Mouse (Mus musculus) neural tube, embryonic 11.5 days (tissue): ENCODE measurements around the gene Proser3. TPM values are rescaled to one million over a fixed set of nuclear protein-coding genes. Genes with fewer than 3 reads are reported as not detected.

ENCODE experiments used
- ATAC-seq: fragments of 200-750 bp; cut with Nextera tagmentation; 2 replicates; pipeline ENCODE4 v1.8.0; 2017; ENCODE audit warnings: moderate number of reproducible peaks, mild to moderate bottlenecking, moderate TSS enrichment, moderate library complexity; ENCODE audit not compliant: insufficient read depth, low FRiP score, low TSS enrichment
- DNase-seq: peaks from one replicate; pipeline ENCODE4 v3.0.0-alpha.2; 2015; ENCODE audit warnings: low spot score
- H3K27ac ChIP-seq: fragments of 300-500 bp; sonication (generic); 2 replicates; pipeline ENCODE4 v1.5.1; 2014; ENCODE audit warnings: low read depth, mild to moderate bottlenecking, low read length
- H3K27me3 ChIP-seq: fragments of 300-500 bp; sonication (generic); 2 replicates; pipeline ENCODE4 v1.6.1; 2014; ENCODE audit warnings: mild to moderate bottlenecking, low read length, mixed read lengths; ENCODE audit not compliant: control insufficient read depth, insufficient read depth
- H3K36me3 ChIP-seq: fragments of 300-500 bp; sonication (generic); 2 replicates; pipeline ENCODE4 v1.6.1; 2014; ENCODE audit warnings: mild to moderate bottlenecking, low read length, moderate library complexity, mixed read lengths; ENCODE audit not compliant: control insufficient read depth, insufficient read depth
- H3K4me1 ChIP-seq: fragments of 300-500 bp; sonication (generic); 2 replicates; pipeline ENCODE4 v1.6.1; 2014; ENCODE audit warnings: low read length, mixed read lengths; ENCODE audit not compliant: control insufficient read depth, insufficient read depth
- H3K4me2 ChIP-seq: fragments of 300-500 bp; sonication (generic); 2 replicates; pipeline ENCODE4 v1.6.1; 2014; ENCODE audit warnings: low read depth, mild to moderate bottlenecking, moderate library complexity
- H3K4me3 ChIP-seq: fragments of 300-500 bp; sonication (generic); 2 replicates; pipeline ENCODE4 v1.5.1; 2014; ENCODE audit warnings: low read depth, low read length
- H3K9ac ChIP-seq: fragments of 300-500 bp; sonication (generic); 2 replicates; pipeline ENCODE4 v1.6.1; 2014; ENCODE audit warnings: mild to moderate bottlenecking, low read length
- H3K9me3 ChIP-seq: fragments of 300-500 bp; sonication (generic); 2 replicates; pipeline ENCODE4 v1.6.1; 2016; ENCODE audit warnings: low read length; ENCODE audit not compliant: control insufficient read depth
- WGBS: fragments of 180-500 bp; shearing (Covaris S2); extraction: QIAGEN DNeasy Blood & Tissue Kit; methylation state at CpG from one replicate; pipeline ENCODE4 v1.1.7; 2014; 5-methylcytosine and 5-hydroxymethylcytosine counted together
- microRNA-seq: library from miRNA; unstranded; fragments of <30 nt; microRNA quantifications from one replicate; pipeline ENCODE4, GENCODE M21; 2016
- polyA plus RNA-seq: library from polyadenylated mRNA; unstranded; fragments of >200 nt; fragmentation: Nextera tagmentation; extraction: Ambion mirVana; gene quantifications from 2 replicates; pipeline ENCODE4 v1.2.1, GENCODE M21; 2014

Gene Proser3
- polyA plus RNA-seq, 1 experiment from 2014 or later: 12.1 TPM

GRCm38 (mm10) chr7:30492765-30493164, 59.3 kb downstream of the Proser3 start:
- Histone ChIP-seq H3K27ac (no peak overlapping the region), H3K36me3 (no peaks in the 10 kb centered on the region), H3K4me1 (no peaks in the 10 kb centered on the region), H3K4me2 (no peak overlapping the region), H3K9ac (no peak overlapping the region), H3K27me3 (no peaks in the 10 kb centered on the region), H3K4me3 (no peak overlapping the region), H3K9me3 (no peaks in the 10 kb centered on the region)
- WGBS: 20% methylated on average over 4 of the region's 4 CpGs
- DNase-seq (peak; percentile 73), ATAC-seq (no peak)

GRCm38 (mm10) chr7:30490957-30491307, 61.2 kb downstream of the Proser3 start:
- Histone ChIP-seq H3K27me3 (no peaks in the 10 kb centered on the region), H3K4me2 (no peak overlapping the region), H3K9me3 (no peaks in the 10 kb centered on the region), H3K36me3 (no peaks in the 10 kb centered on the region), H3K4me3 (no peak overlapping the region), H3K27ac (no peak overlapping the region), H3K9ac (no peak overlapping the region), H3K4me1 (no peaks in the 10 kb centered on the region)
- 30% methylated on average over 6 of the region's 6 CpGs for WGBS
- DNase-seq: peak; percentile 21
- ATAC-seq: no peak

- no peak overlapping the region for H3K4me3 ChIP-seq
- H3K36me3 ChIP-seq: no peaks in the 10 kb centered on the region
- no peak overlapping the region for H3K9ac ChIP-seq
- ATAC-seq (no peak), DNase-seq (peak; percentile 53)
- H3K4me1 ChIP-seq: no peaks in the 10 kb centered on the region
- no peaks in the 10 kb centered on the region for H3K9me3 ChIP-seq
- 30% methylated on average over 16 of the region's 16 CpGs for WGBS
- H3K27ac ChIP-seq: no peak overlapping the region
- no peak overlapping the region for H3K4me2 ChIP-seq
- H3K27me3 ChIP-seq: no peaks in the 10 kb centered on the region
These were observed 61.7 kb downstream of the Proser3 start for GRCm38 (mm10) chr7:30490251-30490956.

Small RNA genes within 50 kb of the gene (microRNA-seq; reads per million reads assigned to microRNA genes)
- 0.78 reads per million for gene Gm38670
- not detected for gene Mir3569

Other genes starting within 250 kb of the Proser3 start
- 87.4 and 94.0 TPM in 2 replicates for gene Alkbh6, start 243.6 kb downstream of the Proser3 start, polyA plus RNA-seq
- gene Syne4, start 237.5 kb downstream of the Proser3 start, polyA plus RNA-seq: 16.6 and 18.1 TPM in 2 replicates
- gene E130208F15Rik, start 230.6 kb downstream of the Proser3 start, polyA plus RNA-seq: not detected in 2 replicates
- gene Sdhaf1, start 228.4 kb downstream of the Proser3 start, polyA plus RNA-seq: 23.1 and 26.5 TPM in 2 replicates
- gene Lrfn3, start 189.5 kb downstream of the Proser3 start, polyA plus RNA-seq: 6.3 TPM in 2 replicates
- gene Tyrobp, start 138.5 kb downstream of the Proser3 start, polyA plus RNA-seq: 17.8 and 17.9 TPM in 2 replicates
- gene Hcst, start 132.4 kb downstream of the Proser3 start, polyA plus RNA-seq: not detected in 2 replicates
- 0.84 and 0.99 TPM in 2 replicates for gene Nfkbid, start 130.6 kb downstream of the Proser3 start, polyA plus RNA-seq
- gene Aplp1, start 106.8 kb downstream of the Proser3 start, polyA plus RNA-seq: 150 and 165 TPM in 2 replicates
- gene Kirrel2, start 94.6 kb downstream of the Proser3 start, polyA plus RNA-seq: 19.0 and 19.6 TPM in 2 replicates
- gene Nphs1, start 94.0 kb downstream of the Proser3 start, polyA plus RNA-seq: 1.8 and 3.4 TPM in 2 replicates
- not detected in 2 replicates for gene Prodh2, start 58.7 kb downstream of the Proser3 start, polyA plus RNA-seq
- gene Arhgap33, start 17.2 kb downstream of the Proser3 start, polyA plus RNA-seq: 48.8 and 51.1 TPM in 2 replicates
- 3.7 and 4.4 TPM in 2 replicates for gene Hspb6, start 121 bp downstream of the Proser3 start, polyA plus RNA-seq
- 46.2 and 47.0 TPM in 2 replicates for gene Lin37, start 7.5 kb upstream of the Proser3 start, polyA plus RNA-seq
- gene U2af1l4, start 11.0 kb upstream of the Proser3 start, polyA plus RNA-seq: 90.6 and 95.5 TPM in 2 replicates
- gene Gm49396, start 11.0 kb upstream of the Proser3 start, polyA plus RNA-seq: 7.3 and 7.6 TPM in 2 replicates
- gene Psenen, start 11.3 kb upstream of the Proser3 start, polyA plus RNA-seq: 97.8 and 106 TPM in 2 replicates
- 1.3 and 3.6 TPM in 2 replicates for gene Igflr1, start 13.1 kb upstream of the Proser3 start, polyA plus RNA-seq
- 11.5 and 11.9 TPM in 2 replicates for gene Kmt2b, start 36.4 kb upstream of the Proser3 start, polyA plus RNA-seq
- gene Zbtb32, start 46.6 kb upstream of the Proser3 start, polyA plus RNA-seq: 0.18 TPM in 1 of 2 replicates, not detected in the other
- gene Upk1a, start 60.5 kb upstream of the Proser3 start, polyA plus RNA-seq: 4.8 TPM in 2 replicates
- 786 and 833 TPM in 2 replicates for gene Cox6b1, start 73.9 kb upstream of the Proser3 start, polyA plus RNA-seq
- gene Etv2, start 83.6 kb upstream of the Proser3 start, polyA plus RNA-seq: not detected in 2 replicates
- 133 and 134 TPM in 2 replicates for gene Rbm42, start 98.0 kb upstream of the Proser3 start, polyA plus RNA-seq
- 49.4 and 57.7 TPM in 2 replicates for gene Haus5, start 112.7 kb upstream of the Proser3 start, polyA plus RNA-seq
- gene Pmis2, start 119.3 kb upstream of the Proser3 start, polyA plus RNA-seq: not detected in 2 replicates
- 0.58 TPM in 1 of 2 replicates, not detected in the other for gene 2200002J24Rik, start 146.6 kb upstream of the Proser3 start, polyA plus RNA-seq
- gene Atp4a, start 159.9 kb upstream of the Proser3 start, polyA plus RNA-seq: 0.81 and 0.84 TPM in 2 replicates
- 167 and 172 TPM in 2 replicates for gene Tmem147, start 177.2 kb upstream of the Proser3 start, polyA plus RNA-seq
- 0.27 and 0.88 TPM in 2 replicates for gene Gapdhs, start 191.4 kb upstream of the Proser3 start, polyA plus RNA-seq
- 0.09 and 0.74 TPM in 2 replicates for gene Sbsn, start 199.2 kb upstream of the Proser3 start, polyA plus RNA-seq
- not detected in 2 replicates for gene Dmkn, start 211.5 kb upstream of the Proser3 start, polyA plus RNA-seq
- not detected in 2 replicates for gene Krtdap, start 235.6 kb upstream of the Proser3 start, polyA plus RNA-seq